Comparison of ENCODE assay signal across 7 mouse cellular contexts in the genomic region with DNA sequence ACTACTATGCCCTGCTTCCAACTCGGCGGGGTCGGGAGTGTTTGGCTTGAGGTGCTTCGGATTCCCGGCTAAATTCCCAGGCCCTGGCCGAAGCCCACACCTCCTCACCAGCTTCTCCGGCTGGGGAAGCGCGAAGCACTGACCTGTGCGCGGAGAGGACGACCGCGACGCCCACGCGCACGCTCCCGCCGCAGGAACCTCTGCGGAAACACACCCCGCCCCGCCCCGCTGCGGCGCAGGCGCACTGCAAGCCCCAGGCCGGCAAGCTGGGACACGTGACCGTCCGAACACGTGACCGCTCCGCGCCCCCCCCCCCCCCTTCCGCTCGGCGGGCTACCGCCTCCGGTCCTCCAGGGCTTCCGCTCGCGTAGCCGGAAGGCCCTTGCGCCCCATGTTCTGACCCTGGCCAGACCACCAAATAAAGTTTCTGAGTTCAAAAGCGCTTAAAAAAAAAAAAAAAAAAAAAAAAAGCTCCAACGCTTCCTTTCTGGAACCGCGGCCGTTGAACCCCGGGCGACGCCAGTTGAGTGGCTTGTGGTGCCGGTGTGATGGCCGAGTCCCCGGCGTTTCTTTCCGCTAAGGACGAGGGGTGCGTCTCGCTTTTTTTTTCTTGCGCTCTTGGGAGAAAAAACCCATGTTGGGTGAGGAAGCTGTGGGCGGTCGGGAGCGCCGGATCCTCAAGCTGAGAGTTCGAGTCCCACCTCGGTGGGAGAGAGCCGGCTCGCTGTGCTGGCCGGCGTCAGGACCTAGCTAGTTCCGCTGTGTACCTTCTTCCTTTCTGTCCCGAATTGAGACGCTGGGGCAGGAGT. TPM values are rescaled to one million over a fixed set of nuclear protein-coding genes. Genes with fewer than 3 reads are reported as not detected.
DNase-seq lines count a peak whose midpoint lies in the region; ATAC-seq lines count a peak whose summit lies in the region.

A gene (minus strand): TSS at position 266 of the 809 bp plus-strand sequence.
A gene (plus strand): TSS at position 345 of the 809 bp plus-strand sequence.

- intact Hi-C loops in gastrocnemius, postnatal 36 days (cut with DNase I): loop anchor here (10.0 kb wide), 1 partner anchor 1372 kb away; a partner anchor contains a TSS
- intact Hi-C loops in left cerebral cortex, postnatal 25 days (cut with DNase I): loop anchor here (1.0 kb wide), 1 partner anchor 45 kb away; no protein-coding TSS in a partner anchor

- no peaks in the 10 kb centered on the region for H3K36me3 ChIP-seq in intestine, embryonic 15.5 days
- peaks cover 34% of the 10 kb centered on the region for H3K36me3 ChIP-seq in midbrain, embryonic 10.5 days

- H3K27me3 ChIP-seq in intestine, embryonic 15.5 days (replicated peaks): no peaks in the 10 kb centered on the region
- no peaks in the 10 kb centered on the region for H3K27me3 ChIP-seq in midbrain, embryonic 10.5 days (ENCODE audit: low read depth, poor library complexity, severe bottlenecking)

- peak within 1 kb of the TSS; percentile 65 for H3K4me3 ChIP-seq in intestine, embryonic 15.5 days (replicated peaks)
- peak within 1 kb of the TSS; percentile 76 for H3K4me3 ChIP-seq in midbrain, embryonic 10.5 days

- peak within 1 kb of the TSS; percentile 76 for H3K9ac ChIP-seq in intestine, embryonic 15.5 days

- H3K4me2 ChIP-seq in intestine, embryonic 15.5 days (replicated peaks): peak within 1 kb of the TSS; percentile 67

- H3K4me1 ChIP-seq in intestine, embryonic 15.5 days (replicated peaks): peaks cover 4% of the 10 kb centered on the region
- H3K4me1 ChIP-seq in midbrain, embryonic 10.5 days: peaks cover 24% of the 10 kb centered on the region

- WGBS in intestine, embryonic 15.5 days: under 1% methylated on average over 75 of the region's 75 CpGs
- under 1% methylated on average over 64 of the region's 75 CpGs for WGBS in midbrain, embryonic 10.5 days

- DNase-seq in adrenal gland, adult 18-20 months (ENCODE audit: low spot score in 2 of 2): peak; percentile 97
- DNase-seq in embryo, embryonic 11 days: peak; percentile 95
- DNase-seq in gastrocnemius, postnatal 36 days: peak; percentile 86 to 93
- peak; percentile 95 for DNase-seq in left cerebral cortex, postnatal 25 days (ENCODE audit: low spot score in 2 of 2)
- DNase-seq in midbrain, embryonic 10.5 days (ENCODE audit: low spot score): peak; percentile 96
- DNase-seq in right cerebral cortex, postnatal 4 days: peak; percentile 94

- H3K27ac ChIP-seq in intestine, embryonic 15.5 days: peak within 1 kb of the TSS; percentile 87
- H3K27ac ChIP-seq in midbrain, embryonic 10.5 days (replicated peaks): peak within 1 kb of the TSS; percentile 89

- ATAC-seq in intestine, embryonic 15.5 days: peak; percentile 97

- no peaks in the 10 kb centered on the region for H3K9me3 ChIP-seq in intestine, embryonic 15.5 days
- no peaks in the 10 kb centered on the region for H3K9me3 ChIP-seq in midbrain, embryonic 10.5 days (replicated peaks)

RNA-seq across cellular contexts. Expression of the first gene that starts in this region (rescaled TPM):
- total RNA-seq in adrenal gland, adult 18-20 months (2021): 10 to 100 TPM; 45.9 to 50.1 TPM
- 10 to 100 TPM; 38.5 to 42.1 TPM for total RNA-seq in gastrocnemius, postnatal 36 days (2021)
- 44.9 and 50.1 TPM in 2 replicates for polyA plus RNA-seq in intestine, embryonic 15.5 days (2015; fragmentation: Nextera tagmentation; extraction: Ambion mirVana)
- total RNA-seq in left cerebral cortex, postnatal 25 days (2021): 10 to 100 TPM; 36.3 to 44.6 TPM
- polyA plus RNA-seq in midbrain, embryonic 10.5 days (2016; fragmentation: Nextera tagmentation; extraction: Ambion mirVana): 48.9 and 49.4 TPM in 2 replicates

RNA-seq across cellular contexts. Expression of the second gene that starts in this region (rescaled TPM):
- 10 to 100 TPM; 11.4 to 13.3 TPM for total RNA-seq in adrenal gland, adult 18-20 months (2021)
- 10 to 100 TPM; 10.8 to 11.5 TPM for total RNA-seq in gastrocnemius, postnatal 36 days (2021)
- polyA plus RNA-seq in intestine, embryonic 15.5 days (2015; fragmentation: Nextera tagmentation; extraction: Ambion mirVana): 16.4 and 16.6 TPM in 2 replicates
- total RNA-seq in left cerebral cortex, postnatal 25 days (2021): 10 to 100 TPM; 19.5 to 22.0 TPM
- polyA plus RNA-seq in midbrain, embryonic 10.5 days (2016; fragmentation: Nextera tagmentation; extraction: Ambion mirVana): 29.0 and 32.0 TPM in 2 replicates

Comparison
In these comparisons a context has a peak if more than half of its experiments do, and no peak if none do; other contexts are left out.
1. Peak in every context shown above with its lines: DNase-seq, ATAC-seq, H3K4me3 ChIP-seq and H3K27ac ChIP-seq.